Mouse (Mus musculus) embryo, embryonic 9.5 days (tissue): ENCODE results near the gene B020004J07Rik.
"Not testable (repeated sequence)": the region's sequence is repeated elsewhere in the genome, so short reads cannot be mapped to it uniquely, and the experiment has no call there.

Experiments used
- DNase-seq: peaks from one replicate; pipeline ENCODE4 v3.0.0-alpha.2; 2017; ENCODE audit errors: extremely low spot score

B020004J07Rik gene

DNA sequence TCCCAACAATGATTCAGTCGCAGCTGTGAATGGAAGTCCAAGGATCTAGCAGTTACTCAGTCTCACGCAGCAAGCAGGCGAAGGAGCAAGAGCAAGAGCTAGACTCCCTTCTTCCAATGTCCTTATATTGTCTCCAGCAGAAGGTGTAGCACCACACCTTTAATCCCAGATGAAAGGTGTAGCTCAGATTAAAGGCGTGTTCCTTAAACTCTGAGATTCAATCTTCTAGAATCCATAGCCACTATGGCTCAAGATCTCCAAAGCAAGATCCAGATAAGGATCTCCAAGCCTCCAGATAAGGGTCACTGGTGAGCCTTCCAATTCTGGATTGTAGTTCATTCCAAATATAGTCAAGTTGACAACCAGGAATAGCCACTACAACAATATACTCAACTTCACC lies at the start of gene B020004J07Rik:
B020004J07Rik (minus strand) TSS at position 101 of the 400 bp plus-strand sequence.
- DNase-seq: not testable (repeated sequence)

DNA sequence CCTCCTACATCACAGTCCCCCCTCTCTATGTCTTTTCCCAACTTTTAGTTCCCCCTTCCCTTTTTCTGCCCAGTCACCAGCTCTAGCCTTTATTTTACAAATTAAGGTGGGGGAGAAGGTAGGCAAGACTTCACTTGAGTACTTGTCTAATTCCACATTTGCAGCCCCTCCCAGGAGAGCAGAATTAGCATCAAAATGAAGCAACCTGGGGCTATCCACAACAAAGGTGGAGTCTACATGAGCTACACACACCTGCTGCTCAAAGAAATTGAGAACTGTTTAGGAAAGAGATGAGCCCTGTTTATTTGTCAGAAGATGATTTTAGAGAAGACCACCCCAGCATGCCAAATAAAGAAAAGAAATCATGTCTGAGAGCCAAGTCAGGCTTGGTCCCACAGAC lies 45.6 kb upstream of the B020004J07Rik start:
- no peak for DNase-seq

DNA sequence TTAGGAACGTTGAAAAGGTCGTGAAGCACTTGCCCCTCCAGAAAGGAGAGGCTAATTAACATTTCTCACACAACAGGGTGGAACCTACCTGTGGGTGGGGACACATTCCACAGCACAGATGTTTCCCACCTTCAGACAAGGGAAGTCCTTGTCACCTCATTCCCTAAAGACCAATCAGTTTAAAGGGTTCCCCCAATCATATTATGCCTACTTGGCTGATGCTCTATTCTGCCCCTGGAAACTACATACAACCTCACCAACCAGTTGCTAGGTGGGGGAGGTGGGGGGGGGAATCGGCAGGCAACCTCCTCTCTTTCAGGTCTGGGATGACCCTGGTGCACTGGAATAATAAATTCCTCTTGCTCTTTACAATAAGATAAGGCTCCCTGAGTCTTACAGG lies 39.8 kb upstream of the B020004J07Rik start:
- no peak for DNase-seq

DNA sequence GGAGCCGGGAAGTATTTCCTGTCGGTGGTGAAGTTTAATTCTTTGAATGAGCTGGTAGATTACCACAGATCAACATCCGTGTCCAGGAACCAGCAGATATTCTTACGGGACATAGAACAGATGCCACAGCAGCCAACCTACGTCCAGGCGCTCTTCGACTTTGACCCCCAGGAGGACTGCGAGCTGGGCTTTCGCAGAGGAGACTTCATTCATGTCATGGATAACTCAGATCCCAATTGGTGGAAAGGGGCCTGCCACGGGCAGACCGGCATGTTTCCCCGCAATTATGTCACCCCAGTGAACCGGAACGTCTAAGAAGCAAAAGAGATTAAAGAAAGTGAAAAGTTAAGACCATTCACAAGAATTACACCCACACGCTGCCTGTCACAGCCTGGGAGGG lies 31.9 kb upstream of the B020004J07Rik start:
- DNase-seq: not testable (repeated sequence)

DNA sequence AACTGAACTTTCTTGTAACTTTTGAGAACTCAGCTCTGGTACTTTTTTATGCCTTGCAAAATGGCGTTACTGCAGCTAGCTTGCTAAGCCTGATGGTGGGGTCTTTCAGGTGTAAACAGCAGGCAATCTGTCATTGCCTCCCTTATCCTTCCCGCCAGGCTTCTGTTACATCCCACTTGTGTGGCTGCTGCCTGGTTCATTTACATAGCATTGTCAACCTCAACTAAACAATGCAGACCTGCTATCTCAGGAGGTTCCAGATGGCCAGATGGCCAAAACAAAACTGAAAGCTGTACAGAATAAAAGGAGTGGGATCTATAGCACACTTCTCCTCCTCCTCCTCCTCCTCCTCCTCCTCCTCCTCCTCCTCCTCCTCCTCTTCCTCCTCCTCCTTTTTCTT lies 28.2 kb upstream of the B020004J07Rik start:
- not testable (repeated sequence) for DNase-seq

DNA sequence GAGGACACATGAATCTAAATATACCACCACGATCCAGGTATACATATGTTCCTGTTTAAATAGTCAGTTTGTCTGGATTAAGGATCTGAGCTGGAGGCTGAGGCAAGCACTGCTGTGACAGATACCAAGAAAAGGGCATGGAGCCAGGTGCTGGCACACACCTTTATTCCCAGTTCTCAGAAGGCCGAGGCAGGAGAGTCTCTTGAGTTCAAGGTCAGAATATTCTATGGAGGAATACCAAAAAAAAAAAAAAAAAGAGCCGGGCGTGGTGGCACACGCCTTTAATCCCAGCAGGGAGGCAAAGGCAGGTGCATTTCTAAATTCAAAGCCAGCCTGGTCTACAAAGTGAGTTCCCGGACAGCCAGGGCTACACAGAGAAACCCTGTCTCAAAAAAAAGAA lies 18.5 kb upstream of the B020004J07Rik start:
- DNase-seq: no peak

DNA sequence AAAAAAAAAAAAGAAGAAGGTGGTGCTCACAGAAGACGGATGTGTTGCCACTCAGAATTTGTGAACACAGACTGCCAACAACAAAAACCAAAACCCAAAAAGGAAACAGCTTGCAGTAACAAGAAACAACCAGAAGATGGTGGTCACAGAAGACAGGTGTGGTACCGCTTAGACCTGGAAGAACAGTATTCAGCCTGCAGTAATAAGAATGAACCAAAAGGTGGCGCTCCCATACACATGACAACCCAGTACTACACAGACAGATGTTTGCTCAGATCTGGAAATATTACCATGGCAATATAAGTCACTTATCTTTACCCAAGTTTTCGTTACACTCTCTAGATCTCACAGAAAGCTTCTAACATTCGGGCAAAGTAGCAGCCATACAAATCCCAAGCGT lies 17.1 kb upstream of the B020004J07Rik start:
- DNase-seq: peak; percentile 12

DNA sequence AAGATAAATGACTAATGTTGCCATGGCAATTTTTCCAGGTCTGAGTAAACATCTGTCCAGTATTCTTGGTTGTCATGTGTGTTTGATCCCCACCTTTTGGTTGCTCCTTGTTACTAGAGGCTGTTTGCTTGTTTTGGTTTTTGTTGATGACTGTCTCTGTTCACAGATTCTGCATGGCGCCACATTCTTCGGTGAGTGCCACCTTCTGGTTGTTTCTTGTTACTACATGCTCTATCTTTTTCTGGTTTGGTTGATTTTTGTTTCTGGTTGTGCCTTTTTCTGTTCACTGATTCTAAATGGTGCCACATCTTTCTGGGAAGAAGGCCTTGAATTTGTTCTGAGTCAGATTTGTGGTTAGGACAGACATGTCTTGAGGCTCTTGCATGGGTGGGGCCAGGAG lies 7.1 kb upstream of the B020004J07Rik start:
- DNase-seq: no peak
